Mouse (Mus musculus) right cerebral cortex, adult 2 months (tissue): ENCODE measurements at regions not wholly inside any gene's neighbourhood (a gene's known extent, or its start where the extent isn't known, plus 50 kb on each side); places are given as distances from the start of the nearest gene placed in this dataset.
"Not testable (repeated sequence)": the region's sequence is repeated elsewhere in the genome, so short reads cannot be mapped to it uniquely, and the experiment has no call there.

Source experiments
- DNase-seq, 2 experiments: peaks; one replicate each; pipeline ENCODE4 v3.0.0; 2021 to 2022; ENCODE audit warnings: low spot score in 2 of 2

DNA sequence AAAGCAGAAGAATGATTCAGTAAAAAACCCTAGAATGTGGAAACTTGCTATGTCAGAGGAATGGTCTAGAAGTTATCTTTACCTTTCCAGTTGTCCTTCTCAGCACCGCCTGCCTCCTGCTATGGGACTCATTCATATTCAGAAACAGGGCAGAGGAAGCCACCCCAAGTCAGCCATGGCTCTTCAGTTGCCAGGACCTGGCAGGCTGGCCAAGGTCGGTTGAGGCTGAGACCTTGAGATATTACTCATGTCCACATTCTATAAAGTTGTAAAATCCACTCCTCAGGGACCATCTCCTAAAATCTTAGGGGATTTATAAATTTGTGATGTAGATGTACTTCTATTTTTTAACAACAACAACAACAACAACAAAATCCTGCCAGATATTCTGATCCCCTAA, 580.7 kb upstream of the Klhl29 start:
- DNase-seq = no peak

DNA sequence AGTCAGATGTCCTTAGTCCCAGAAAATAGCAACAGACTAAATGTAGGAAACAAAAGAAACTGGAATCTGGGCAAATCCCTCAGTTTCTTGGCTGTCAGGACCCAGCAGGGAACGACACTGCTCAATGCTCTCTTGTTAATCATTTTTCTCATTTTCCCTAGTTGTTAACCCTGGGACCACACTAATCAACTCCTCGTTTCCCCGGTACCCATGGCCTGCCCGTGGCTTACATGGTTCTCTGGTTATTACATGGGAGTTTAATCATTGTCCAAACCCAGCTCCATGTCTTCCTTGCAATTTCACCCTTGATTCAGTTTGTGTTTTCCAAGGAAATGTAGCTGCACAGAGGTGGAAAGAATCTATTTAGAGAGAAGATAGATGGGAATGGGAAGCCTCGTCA, 580.1 kb upstream of the Klhl29 start:
- DNase-seq = no peak

DNA sequence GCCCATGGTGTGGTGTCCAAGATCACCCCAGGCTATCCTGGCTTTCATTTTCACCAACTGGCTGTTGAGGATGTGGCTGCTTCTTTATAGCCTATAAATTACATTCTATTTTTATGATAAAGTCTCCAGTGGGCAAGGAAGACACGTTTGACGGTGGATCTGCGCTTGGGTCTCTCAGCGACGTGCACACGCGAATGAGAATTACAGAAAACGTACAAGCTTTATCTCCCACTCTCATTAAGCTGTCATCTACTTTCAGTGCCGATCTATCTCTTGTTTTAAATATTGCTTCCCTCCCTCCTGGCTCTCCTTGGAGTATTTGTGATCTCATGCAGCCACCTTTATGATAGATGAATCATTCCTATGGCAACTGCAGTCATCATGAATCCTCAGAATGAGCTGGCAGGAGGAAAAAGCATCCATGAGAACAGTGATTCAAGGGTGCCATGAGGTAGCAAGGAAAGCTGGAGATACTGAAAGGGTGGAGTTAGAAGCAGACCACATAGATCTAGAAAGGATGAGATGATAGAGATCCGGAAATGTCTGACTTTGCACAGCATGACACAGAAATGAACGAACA, 568.0 kb upstream of the Klhl29 start:
- peak; percentile 12 to 22 for DNase-seq

DNA sequence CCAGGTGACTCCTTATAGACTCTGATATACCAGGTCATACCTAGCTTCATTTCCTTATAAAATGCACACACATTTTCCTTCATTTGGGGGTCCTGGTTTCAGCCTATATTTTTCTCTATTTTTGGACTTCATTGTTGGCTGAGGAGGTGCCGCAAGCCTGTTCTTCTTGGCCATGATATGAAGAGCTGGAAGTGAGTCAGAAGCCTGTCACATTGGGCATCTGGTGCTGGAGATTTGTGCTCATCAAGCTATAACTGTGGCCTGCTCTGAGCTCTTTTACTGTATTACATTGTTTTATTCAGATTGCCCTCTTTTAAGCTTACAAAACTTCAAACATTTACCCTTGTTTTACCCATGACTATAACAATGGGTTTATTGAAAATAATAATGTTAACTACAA, 545.8 kb upstream of the Klhl29 start:
- no peak for DNase-seq

DNA sequence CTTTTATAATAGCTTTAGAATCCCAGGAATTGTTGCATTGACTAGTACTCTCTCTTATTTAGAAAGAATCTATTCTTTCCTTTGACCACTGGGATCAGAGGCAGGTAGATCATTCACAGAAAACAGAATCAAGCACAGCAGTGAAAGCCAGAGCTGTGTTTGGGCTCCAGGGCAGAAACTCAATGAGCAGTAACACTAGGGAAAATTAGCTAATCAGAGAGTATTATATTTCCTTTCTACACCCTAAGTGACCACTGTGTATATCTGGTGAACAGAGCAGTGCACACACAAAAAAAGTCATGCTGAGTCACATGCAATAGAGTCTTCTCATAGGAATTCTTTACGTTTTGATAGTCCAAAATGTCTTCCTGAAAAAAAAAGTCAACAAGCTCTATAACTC, 542.5 kb upstream of the Klhl29 start:
- DNase-seq = no peak

DNA sequence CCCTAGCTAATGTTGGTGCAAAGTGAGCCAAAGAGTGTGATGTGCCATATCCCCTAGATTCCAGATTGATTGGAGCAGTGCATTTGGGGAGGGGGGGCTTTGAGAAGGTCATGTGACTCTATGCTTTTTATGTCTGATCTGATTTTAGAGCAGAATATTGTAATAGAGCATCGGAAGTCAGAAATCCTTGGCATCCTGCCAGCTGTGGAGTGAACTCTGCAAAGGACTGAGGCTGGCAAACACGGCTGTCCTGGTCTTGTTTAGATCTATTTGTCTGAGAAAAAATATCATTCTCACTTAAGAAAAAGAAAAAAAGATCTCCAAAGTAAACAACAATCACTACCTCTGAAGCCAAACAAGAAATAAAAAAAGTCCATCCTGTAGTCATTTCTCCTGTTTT, 530.8 kb upstream of the Klhl29 start:
- no peak for DNase-seq

DNA sequence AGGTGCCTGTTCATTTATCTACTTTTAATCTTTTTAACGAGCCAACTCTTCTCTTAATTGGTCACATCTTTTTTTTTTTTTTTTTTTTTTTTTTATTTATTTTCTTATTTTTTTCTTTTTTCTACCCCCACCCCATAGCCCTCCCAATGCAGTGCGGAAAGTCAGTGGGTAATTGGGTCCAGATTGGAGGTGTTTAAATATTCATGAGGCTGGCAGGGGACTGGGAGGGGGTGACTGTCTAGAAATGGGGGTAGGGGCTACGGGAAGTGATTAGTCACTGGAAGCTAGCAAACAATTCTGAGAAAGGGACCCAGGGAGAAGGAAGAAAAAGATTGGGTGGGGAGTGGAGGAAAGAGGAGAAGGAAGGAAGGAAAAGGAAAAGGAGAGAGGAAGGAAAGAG, 516.3 kb upstream of the Klhl29 start:
- not testable (repeated sequence) for DNase-seq

DNA sequence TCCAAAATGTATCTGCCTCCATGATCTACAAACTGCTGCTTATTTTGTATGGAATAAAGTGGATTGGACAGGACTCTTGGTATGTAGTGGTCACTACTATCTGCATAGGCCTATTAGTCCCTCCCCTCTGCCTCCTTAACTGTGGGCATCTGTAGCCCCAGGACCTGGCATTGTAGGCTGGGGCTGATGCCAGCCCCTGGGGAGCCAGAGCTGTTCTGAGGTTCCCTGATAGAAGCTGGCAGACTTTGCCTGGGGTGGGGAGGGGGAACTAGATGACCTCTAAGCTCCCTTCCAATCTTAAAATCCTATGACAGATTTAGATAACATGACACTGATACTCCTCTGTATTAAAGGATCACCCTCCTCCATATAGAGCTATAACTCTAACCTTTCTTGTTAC, 491.2 kb upstream of the Klhl29 start:
- no peak for DNase-seq

DNA sequence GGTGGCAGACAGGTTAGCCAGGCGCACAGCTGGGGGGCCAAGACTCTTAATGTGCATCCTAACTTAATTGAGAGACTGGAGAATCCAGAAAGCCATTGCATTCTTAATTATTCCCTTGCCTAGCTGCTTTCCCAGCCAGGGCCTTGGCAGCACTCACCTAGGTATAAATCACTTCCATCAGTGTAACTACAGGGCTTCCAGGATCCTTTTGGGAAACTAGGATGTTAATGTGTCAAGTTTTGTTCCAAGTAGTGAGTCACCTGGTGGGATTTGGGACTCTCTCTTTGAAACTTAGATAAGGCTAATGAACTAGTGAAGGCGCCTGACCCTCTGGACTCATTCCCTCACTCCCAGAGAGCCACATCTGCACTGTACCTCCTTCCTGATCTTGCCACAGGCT, 484.3 kb upstream of the Klhl29 start:
- no peak for DNase-seq

DNA sequence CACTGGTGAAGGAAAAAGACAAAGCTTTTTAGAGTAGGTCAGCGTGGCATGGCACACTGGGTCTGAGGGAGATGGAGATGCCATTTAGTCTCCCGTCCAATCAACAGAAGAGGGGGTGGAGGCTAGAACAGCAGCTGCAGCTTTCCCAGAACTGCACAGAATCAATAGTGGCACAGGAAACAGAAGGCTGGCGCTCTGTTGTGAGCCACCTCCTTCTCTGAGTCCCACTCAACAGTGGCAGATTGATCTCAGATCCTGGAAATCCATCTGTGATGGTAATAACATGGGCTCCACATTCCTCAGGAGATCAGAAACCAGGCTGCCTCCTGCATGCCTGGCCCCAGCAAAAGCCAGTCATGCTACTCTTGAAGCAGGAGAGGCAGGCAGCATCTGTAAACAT, 480.9 kb upstream of the Klhl29 start:
- peak; percentile 36 to 49 for DNase-seq

DNA sequence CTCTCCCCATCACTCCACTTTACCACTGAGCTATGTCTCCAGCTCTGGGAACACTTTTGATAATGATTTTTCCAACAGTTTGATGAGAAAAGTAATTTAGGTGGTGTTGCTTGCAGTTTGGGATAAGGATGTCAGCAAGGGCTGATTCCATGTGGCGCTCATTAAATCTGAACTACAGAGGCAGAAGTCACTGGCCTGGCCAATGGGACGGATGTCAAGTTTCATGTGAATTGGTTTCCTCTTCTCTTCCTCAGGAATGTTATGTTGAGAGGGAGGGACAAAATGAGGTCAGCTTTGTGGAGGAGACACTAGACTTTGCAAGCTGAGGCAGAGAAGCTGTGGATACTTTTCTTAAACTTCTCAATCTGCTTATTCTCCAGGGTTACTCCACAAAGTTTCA, 434.9 kb upstream of the Klhl29 start:
- no peak for DNase-seq

DNA sequence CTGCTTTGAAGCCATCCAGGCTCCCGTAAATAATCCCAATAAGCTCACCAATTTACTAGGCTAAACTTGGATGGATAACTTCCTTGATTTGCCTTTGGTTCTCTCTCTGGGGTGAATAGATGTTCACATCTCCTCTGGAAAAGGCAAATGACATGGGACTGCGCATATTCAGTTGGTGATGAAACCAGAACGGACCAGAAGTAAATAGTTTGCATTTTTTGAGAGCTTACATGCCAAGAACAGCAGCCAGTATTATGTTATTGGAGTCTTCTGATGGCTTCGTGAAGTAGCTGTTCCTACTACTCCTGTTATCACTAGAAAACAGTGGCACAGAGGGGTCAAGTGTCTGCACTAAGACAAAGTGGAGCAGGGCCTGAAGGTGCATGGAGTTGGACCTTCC, 434.5 kb upstream of the Klhl29 start:
- DNase-seq = no peak

DNA sequence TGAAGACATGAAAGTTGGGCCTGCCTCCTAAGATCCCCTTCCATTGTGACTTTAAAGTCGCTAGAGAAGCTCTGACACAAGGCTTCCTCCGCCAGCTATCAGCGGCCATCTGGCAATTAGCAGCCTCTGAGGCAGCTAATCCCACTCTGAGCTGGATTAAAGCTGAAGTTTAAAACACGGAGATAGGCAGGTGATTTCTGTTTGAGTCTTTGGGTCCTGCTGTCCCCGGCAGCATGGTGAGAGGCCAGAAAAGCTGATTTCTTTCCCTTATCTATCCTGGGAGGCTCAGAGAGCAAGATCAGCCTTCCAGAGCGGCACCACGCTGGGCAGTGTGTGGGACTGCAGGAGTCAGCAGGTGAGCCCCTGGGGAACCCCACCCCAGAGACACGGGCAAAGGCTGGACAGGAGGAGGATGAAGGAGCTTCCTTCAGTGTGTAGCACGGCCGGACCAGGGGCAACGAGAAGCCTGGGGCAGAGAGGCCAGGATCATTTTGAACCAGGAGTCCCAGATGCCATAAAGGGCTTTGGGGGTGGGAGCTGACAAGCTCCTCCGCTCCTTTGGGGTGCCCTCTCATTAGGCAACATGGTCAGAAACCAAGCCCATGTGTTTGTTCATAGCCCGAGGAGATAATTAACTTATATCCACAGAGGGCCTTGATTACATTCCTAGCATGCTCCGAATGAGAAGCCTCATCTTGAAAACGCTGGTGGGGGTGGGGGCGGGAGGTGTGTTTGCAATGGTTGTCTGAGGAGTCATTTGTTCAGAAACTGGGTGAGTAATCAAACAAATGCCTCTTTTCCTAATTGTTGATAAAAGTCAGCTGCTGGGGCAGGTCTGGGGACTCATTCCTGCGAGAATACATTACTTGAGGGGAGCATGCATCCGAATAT, 432.8 kb upstream of the Klhl29 start:
- no peak for DNase-seq

DNA sequence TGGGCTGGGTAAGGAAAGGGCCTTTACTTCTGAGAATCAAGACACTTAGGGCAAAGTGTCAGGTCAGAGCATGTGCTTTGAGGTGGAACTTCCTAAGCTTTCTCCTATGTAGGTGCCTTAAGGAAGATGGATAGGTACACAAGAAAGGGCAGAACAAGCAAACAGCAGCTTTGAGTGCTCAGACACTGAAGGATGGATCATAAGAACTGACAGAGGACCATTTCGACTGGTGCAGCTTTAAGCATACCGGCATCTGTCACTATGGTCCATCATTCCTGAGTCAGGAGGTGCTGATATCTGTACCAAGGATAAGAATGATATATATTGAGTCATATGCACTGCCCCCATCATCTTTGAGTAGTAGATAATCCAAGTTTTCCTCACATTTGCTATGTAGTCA, 430.2 kb upstream of the Klhl29 start:
- DNase-seq = no peak

DNA sequence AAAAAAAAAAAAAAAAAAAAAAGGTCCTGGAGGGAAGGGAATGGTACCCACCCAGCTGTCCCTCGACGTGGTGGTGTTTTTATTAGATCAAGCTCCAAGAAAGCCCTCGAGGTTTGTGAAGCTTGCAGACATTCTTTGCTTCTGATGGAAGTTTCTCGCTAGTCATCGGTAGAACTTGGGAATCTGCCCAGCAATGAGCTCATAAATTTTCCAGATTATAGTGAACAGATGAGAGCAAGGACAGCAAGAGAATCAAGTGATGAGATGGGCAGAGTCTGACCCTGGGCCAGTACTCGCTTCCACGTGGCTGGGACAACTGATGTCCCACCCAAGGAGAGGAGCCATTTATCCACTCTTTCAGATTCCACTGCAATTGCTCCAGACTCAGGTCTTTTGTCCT, 417.6 kb upstream of the Klhl29 start:
- peak; percentile 24 to 27 for DNase-seq

DNA sequence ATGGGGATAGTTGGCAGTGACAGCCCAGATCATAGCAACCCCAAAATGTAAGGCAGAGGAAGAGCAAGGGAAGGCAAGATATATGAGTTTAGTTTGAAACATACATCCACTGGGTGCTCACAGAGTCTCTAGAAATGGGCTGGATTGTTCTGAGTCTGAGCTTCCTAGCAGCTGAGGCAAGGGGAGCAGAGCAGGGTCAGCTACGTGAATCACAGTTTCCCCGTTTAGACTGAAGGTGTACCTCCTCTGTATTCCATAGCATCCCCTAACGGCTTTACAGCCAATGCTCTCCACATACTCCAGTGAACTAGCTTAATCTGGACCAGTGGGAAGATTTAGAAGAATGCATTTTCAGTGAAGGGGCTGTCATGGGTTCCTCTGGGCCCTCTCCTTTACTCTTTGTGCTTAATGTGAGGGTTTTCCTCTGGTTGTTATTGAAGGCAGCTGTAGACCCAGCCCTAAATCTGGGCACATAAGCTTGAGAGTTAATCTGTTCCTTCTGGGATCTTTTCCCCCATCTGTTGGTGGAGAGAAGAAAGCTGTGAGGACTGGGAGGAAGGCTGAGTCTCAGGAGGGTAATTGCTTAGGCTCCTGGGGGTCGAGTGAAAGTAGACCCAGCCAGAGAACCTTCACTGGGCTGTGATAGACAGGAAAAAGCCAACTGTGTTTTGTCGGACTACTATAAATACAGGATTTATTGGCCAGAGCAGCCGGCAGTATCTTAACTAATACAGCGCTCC, 411.8 kb upstream of the Klhl29 start:
- DNase-seq = no peak

DNA sequence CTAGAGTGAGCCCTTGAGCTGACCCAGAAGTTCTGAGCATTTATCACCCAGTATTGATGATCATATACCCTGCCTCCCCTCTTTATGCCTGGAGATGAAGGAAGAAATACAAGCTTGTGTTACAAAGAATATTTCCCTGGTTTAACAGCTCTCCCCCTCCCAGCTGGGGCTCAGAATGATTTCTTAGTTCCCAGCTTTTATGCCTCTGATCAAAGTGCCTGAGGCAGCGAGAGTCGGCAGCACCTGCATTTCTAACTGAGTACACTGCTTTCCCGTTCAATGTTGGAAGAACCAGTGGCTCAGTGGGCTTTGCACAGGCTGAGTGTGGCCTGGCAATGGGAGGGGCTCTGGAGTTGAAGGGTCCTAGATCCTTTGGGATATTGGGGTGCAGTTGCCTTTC, 405.8 kb upstream of the Klhl29 start:
- DNase-seq = no peak

DNA sequence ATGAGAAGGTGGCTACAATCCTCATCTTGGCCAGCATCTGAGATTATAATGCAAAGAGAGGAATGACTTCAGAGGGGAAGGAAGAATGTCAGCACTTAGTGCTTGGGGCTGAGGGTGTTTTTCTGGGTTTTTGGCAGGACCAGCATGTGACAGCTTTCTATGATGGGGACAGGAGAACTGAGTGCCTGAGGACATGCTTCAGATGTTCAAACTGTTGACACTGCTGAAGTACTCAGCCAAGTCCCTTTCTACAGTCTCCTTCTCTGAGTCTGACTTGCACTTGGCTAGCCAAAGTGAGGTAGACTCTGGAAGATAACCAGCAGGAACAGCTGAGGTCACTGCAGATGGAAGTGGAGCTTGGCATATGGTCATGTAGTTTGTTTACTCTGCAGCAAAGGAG, 402.1 kb upstream of the Klhl29 start:
- no peak for DNase-seq

DNA sequence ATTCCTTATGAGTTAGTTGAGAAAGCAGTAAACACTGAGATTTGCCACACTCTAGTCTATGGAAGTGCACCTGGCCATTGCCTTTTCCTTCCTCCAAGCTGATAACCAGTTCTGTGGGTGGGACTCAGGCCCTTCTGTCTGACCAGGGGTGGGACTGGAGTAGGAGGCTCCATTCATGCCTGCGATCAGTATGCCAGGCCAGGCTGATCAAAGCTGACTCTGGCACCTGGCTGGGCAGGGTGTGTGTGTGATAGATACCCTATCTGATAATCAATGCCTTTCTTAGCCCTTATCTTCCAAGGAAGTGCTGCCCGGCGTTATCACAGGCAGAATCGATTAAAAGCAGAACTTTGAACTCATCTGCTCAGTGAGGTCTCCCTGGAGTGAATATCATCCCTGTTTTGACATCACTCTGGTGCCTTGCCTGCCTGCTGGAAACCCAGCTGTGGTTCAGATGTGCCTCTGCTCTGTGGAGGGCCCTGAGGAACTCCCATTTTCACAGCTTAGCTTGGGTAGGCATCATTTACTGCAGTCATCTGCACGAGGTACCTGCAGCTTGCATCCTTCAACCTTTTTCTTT, 396.0 kb upstream of the Klhl29 start:
- DNase-seq = no peak

DNA sequence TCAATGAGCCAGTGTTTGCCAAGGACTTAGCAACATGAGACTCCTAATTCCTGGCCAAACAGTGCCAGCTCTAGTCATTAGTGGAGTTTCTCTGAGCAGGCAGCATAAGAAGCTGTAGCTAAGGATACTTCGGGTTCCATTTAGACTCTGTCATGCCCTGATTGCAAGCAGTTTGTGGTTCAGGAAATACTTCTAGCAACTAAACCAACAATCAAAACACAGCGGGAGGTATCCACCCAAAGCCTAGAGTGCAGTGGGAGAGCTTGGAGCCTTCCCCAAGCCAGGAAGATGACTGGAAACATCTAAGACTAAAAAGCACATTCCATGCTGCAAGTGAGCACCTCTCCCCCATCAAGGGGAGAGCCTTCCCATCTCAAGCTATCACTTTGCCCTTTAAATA, 395.0 kb upstream of the Klhl29 start:
- no peak for DNase-seq

DNA sequence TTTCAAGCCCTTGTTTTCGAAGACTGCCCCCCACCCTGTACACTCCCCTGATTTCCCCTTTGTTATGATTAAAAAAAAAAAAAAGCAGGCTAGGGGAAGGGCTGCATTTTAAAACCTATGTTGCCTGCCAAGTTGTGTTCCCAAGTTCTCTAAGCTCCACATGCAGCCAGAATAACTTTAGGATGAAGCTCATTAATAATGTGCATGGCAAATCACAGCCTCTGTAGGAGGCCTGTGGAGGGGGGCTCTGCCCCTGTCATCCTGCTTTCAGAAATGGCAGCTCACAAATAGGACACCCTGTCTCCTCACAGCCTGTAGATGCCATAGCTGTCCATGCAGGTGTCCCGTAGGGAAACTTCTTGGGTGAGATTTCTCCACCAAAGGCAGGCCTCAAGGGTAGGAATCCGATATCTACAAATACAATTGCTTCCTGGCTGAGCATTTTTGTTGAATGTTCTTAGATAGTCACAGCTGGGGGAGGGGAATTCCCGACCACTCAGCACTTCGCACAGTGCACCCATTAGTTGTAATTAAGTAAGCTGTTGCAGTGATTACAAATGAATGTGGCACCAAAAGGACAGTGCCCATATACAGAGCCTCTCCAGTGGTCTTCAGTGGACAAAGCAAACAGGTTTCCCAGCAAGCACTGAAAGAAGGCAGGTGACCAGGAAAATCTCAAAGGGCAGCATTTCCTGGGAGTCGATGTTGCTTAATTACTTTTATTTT, 389.1 kb upstream of the Klhl29 start:
- no peak for DNase-seq

DNA sequence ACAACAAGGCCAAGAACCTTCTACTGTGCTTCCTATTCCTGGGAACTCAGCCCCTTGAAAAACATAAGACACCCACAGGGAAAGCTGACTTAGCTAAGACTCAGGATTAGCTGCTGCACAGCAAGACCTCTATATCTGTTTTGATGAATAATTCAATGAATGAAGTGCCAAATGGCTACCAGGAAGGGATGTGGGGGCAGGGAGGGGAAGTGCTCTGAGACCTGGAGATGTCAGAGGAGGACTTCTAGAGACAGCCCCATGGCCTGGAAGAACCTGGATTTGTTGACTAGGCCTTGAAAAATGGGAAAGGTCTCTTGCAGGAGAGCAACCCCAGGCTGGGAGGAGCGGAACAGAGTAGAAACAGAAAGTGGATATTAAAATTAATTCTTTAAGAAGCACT, 388.5 kb upstream of the Klhl29 start:
- DNase-seq = no peak
